Mouse (Mus musculus) myocyte (in vitro differentiated cells): ENCODE data around the gene Gja3. TPM values are rescaled to one million over a fixed set of nuclear protein-coding genes. Genes with fewer than 3 reads are reported as not detected.
"Not testable (repeated sequence)": the region's sequence is repeated elsewhere in the genome, so short reads cannot be mapped to it uniquely, and the experiment has no call there.

Source experiments
- H3K27me3 ChIP-seq: one replicate; pipeline ENCODE4 v1.6.1; 2011; ENCODE audit not compliant: control insufficient read depth, insufficient read depth, insufficient read length
- H3K36me3 ChIP-seq: one replicate; pipeline ENCODE4 v1.6.1; 2011; ENCODE audit not compliant: control insufficient read depth, insufficient read depth
- H3K4me2 ChIP-seq: one replicate; pipeline ENCODE4 v1.6.1; 2011; ENCODE audit warnings: low read depth, control low read depth
- H3K4me3 ChIP-seq: one replicate; pipeline ENCODE4 v1.5.1; 2011; ENCODE audit warnings: mild to moderate bottlenecking, control low read depth, moderate library complexity
- H3K79me2 ChIP-seq: one replicate; pipeline ENCODE4 v1.6.1; 2011; ENCODE audit not compliant: control insufficient read depth, insufficient read depth
- H3ac ChIP-seq: one replicate; pipeline ENCODE4 v1.6.1; 2011; ENCODE audit not compliant: control insufficient read depth, insufficient read length
- CEBPB ChIP-seq: IDR thresholded peaks from 2 replicates; pipeline ENCODE4 v1.6.1; 2011; ENCODE audit warnings: mild to moderate bottlenecking, moderate library complexity; ENCODE audit not compliant: poor library complexity, insufficient read depth, severe bottlenecking
- E2F4 ChIP-seq: IDR thresholded peaks from one replicate; pipeline ENCODE4 v1.6.1; 2011; ENCODE audit warnings: mild to moderate bottlenecking, control low read depth, moderate library complexity; ENCODE audit not compliant: insufficient read depth
- MAX ChIP-seq: IDR thresholded peaks from one replicate; pipeline ENCODE4 v1.6.1; 2011; ENCODE audit warnings: low read depth, mild to moderate bottlenecking, control low read depth
- MYOD1 ChIP-seq, 3 experiments: IDR thresholded peaks; one replicate each; pipeline ENCODE4 v1.6.1; 2011; ENCODE audit warnings: control low read depth in 2 of 3, low read depth in 2 of 3, mild to moderate bottlenecking in 2 of 3, moderate library complexity in 1 of 3; ENCODE audit not compliant: insufficient read length in 2 of 3, control insufficient read depth in 1 of 3
- MYOG ChIP-seq, 3 experiments: IDR thresholded peaks; one replicate each; pipeline ENCODE4 v1.6.1; 2011; ENCODE audit warnings: control low read depth in 2 of 3, low read depth in 2 of 3, mild to moderate bottlenecking in 2 of 3; ENCODE audit not compliant: insufficient read length in 2 of 3, control insufficient read depth in 1 of 3, insufficient read depth in 1 of 3
- POLR2A ChIP-seq: IDR thresholded peaks from one replicate; pipeline ENCODE4 v1.6.1; 2011; ENCODE audit warnings: low read depth, mild to moderate bottlenecking, control low read depth, moderate library complexity; ENCODE audit not compliant: insufficient read length
- POLR2AphosphoS2 ChIP-seq: IDR thresholded peaks from one replicate; pipeline ENCODE4 v1.6.1; 2011; ENCODE audit warnings: low read depth, control low read depth; ENCODE audit not compliant: insufficient read length
- REST ChIP-seq: IDR thresholded peaks from one replicate; pipeline ENCODE4 v1.6.1; 2011; ENCODE audit warnings: mild to moderate bottlenecking, control low read depth, moderate library complexity; ENCODE audit not compliant: insufficient read depth, insufficient read length
- SRF ChIP-seq: IDR thresholded peaks from one replicate; pipeline ENCODE4 v1.6.1; 2011; ENCODE audit warnings: low read depth; ENCODE audit not compliant: control insufficient read depth, insufficient read length
- TCF12 ChIP-seq: IDR thresholded peaks from one replicate; pipeline ENCODE4 v1.6.1; 2011; ENCODE audit warnings: mild to moderate bottlenecking, control low read depth; ENCODE audit not compliant: poor library complexity, insufficient read depth, severe bottlenecking
- TCF3 ChIP-seq: IDR thresholded peaks from one replicate; pipeline ENCODE4 v1.6.1; 2011; ENCODE audit warnings: low read depth, control low read depth; ENCODE audit not compliant: insufficient read length
- USF1 ChIP-seq: IDR thresholded peaks from one replicate; pipeline ENCODE4 v1.6.1; 2011; ENCODE audit warnings: low read depth, mild to moderate bottlenecking, control low read depth, moderate library complexity
- polyA plus RNA-seq: library from polyadenylated mRNA; unstranded; fragments of >200 nt; fragmentation: generic; extraction: Trizol; gene quantifications from one replicate; pipeline ENCODE4 v1.2.1, GENCODE M21; 2012; ENCODE audit warnings: missing spikeins

Gene Gja3
- polyA plus RNA-seq, 1 experiment, result 1.1 TPM

DNA sequence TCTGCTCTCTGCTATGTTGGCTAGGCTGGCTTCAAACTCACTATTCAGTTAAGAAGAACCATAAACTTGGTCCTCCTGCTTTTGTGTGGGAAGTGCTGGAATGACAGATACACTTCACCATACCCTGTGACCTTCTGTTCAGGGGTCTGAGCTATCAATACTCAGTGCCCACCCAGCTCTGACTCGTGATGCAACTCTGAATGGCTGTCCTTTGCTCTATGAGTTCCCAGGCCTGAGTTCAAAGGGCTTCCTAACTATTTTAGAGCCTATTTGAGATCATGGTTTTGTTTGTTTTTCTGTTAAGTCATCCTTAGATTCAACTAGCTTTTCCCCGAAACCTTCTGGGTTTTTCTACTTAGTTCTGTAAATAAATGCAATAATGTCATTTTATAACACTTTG is 32.1 kb upstream of the Gja3 start:
- no peaks in the 10 kb centered on the region for H3K79me2 ChIP-seq
- no peak overlapping the region for H3ac ChIP-seq
- H3K27me3 ChIP-seq, result peaks cover 19% of the 10 kb centered on the region
- no peaks in the 10 kb centered on the region for H3K36me3 ChIP-seq
- no peak overlapping the region for H3K4me2 ChIP-seq
- TF ChIP-seq POLR2A (no peak), MAX (no peak), SRF (no peak), CEBPB (no peak), USF1 (no peak), E2F4 (no peak), REST (no peak), MYOD1 (IDR thresholded peaks at IDR 0.05; ENCODE audit: control insufficient read depth in 1 of 3, insufficient read length in 2 of 3, low read depth in 2 of 3) (no peak), TCF12 (no peak), MYOG (IDR thresholded peaks at IDR 0.05; ENCODE audit: control insufficient read depth in 1 of 3, insufficient read depth in 1 of 3, insufficient read length in 2 of 3, low read depth in 2 of 3) (no peak), TCF3 (no peak), POLR2AphosphoS2 (no peak)
- H3K4me3 ChIP-seq, result no peak overlapping the region

DNA sequence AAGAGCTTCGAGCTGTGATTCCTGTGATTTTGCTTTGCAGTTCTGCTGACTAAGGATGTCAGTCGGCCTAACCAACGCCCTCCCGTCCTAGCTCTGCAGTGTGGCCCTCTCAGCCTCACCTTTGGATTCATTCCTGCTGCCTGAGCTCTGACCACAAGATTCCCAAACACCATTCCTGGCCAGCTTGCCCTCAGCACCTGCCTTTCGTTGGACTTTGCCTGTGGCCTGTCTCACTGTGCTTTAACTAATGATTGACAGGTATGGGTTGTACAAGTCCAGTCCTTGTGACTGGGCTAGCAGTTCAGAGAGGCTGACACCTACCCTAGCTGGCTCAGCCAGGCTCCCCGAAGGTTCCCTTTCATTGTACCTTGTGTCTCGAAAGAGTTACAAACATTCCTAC is 31.2 kb upstream of the Gja3 start:
- no peak overlapping the region for H3K4me3 ChIP-seq
- H3ac ChIP-seq, result no peak overlapping the region
- H3K4me2 ChIP-seq, result no peak overlapping the region
- H3K79me2 ChIP-seq, result no peaks in the 10 kb centered on the region
- H3K27me3 ChIP-seq, result peaks cover 15% of the 10 kb centered on the region
- H3K36me3 ChIP-seq, result no peaks in the 10 kb centered on the region
- TF ChIP-seq MYOG (IDR thresholded peaks at IDR 0.05; ENCODE audit: control insufficient read depth in 1 of 3, insufficient read depth in 1 of 3, insufficient read length in 2 of 3, low read depth in 2 of 3) (no peak), USF1 (no peak), POLR2A (no peak), REST (no peak), MAX (no peak), SRF (no peak), POLR2AphosphoS2 (no peak), TCF3 (no peak), TCF12 (no peak), E2F4 (no peak), MYOD1 (IDR thresholded peaks at IDR 0.05; ENCODE audit: control insufficient read depth in 1 of 3, insufficient read length in 2 of 3, low read depth in 2 of 3) (no peak), CEBPB (no peak)

DNA sequence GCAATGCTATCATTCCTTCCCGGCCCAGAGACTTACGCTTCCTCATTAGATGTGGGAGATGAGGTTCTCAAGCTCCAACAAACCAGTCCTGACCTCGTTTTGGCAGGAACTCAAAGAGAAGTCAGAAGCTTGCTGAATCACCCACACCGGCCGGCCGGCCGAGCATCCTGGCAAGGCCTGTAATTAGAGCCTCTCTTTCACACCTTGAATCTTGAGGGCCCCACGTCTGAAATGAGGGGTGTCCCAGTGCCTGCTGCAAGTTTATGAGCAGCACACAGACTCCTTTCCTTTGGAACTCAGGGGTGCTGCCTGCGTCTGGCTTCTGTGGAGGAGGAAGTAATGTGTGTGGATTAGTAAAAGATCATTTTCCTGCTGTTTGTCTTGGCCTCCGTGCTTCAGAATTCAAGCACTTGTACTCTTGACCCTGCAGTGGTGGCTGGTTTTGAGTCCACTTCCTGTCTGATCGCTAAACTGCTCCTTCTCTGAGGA is 26.3 kb upstream of the Gja3 start:
- H3K36me3 ChIP-seq, result no peaks in the 10 kb centered on the region
- no peak overlapping the region for H3K4me2 ChIP-seq
- H3K79me2 ChIP-seq, result no peaks in the 10 kb centered on the region
- H3K27me3 ChIP-seq, result no peaks in the 10 kb centered on the region
- no peak overlapping the region for H3K4me3 ChIP-seq
- H3ac ChIP-seq, result no peak overlapping the region
- TF ChIP-seq SRF (no peak), MYOG (IDR thresholded peaks at IDR 0.05; ENCODE audit: control insufficient read depth in 1 of 3, insufficient read depth in 1 of 3, insufficient read length in 2 of 3, low read depth in 2 of 3) (no peak), REST (no peak), MYOD1 (IDR thresholded peaks at IDR 0.05; ENCODE audit: control insufficient read depth in 1 of 3, insufficient read length in 2 of 3, low read depth in 2 of 3) (no peak)

DNA sequence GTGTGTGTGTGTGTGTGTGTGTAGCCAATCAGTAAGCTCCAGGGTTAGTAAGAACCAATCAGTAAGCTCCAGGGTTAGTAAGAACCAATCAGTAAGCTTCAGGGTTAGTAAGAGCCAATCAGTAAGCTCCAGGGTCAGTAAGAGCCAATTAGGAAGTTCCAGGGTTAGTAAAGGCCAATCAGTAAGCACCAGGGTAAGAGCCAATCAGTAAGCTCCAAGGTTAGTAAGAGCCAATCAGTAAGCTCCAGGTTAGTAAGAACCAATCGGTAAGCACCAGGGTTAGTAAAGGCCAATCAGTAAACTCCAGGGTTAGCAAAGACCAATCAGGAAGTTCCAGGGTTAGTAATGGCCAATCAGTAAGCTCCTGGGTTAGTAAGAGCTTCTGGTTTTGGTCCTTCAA is 25.0 kb upstream of the Gja3 start:
- Histone ChIP-seq H3K79me2 (no peaks in the 10 kb centered on the region), H3K4me3 (no peak overlapping the region), H3K36me3 (no peaks in the 10 kb centered on the region), H3ac (no peak overlapping the region), H3K27me3 (no peaks in the 10 kb centered on the region), H3K4me2 (no peak overlapping the region)
- TF ChIP-seq MYOD1 (IDR thresholded peaks at IDR 0.05; ENCODE audit: control insufficient read depth in 1 of 3, insufficient read length in 2 of 3, low read depth in 2 of 3), result no peak
- no peak for TF ChIP-seq POLR2A
- TF ChIP-seq TCF12, result no peak
- TF ChIP-seq POLR2AphosphoS2, result no peak
- TF ChIP-seq CEBPB, result no peak
- no peak for TF ChIP-seq E2F4
- TF ChIP-seq MYOG (IDR thresholded peaks at IDR 0.05; ENCODE audit: control insufficient read depth in 1 of 3, insufficient read depth in 1 of 3, insufficient read length in 2 of 3, low read depth in 2 of 3), result no peak
- TF ChIP-seq REST, result no peak
- no peak for TF ChIP-seq USF1
- TF ChIP-seq TCF3, result no peak
- TF ChIP-seq MAX, result no peak
- no peak for TF ChIP-seq SRF

DNA sequence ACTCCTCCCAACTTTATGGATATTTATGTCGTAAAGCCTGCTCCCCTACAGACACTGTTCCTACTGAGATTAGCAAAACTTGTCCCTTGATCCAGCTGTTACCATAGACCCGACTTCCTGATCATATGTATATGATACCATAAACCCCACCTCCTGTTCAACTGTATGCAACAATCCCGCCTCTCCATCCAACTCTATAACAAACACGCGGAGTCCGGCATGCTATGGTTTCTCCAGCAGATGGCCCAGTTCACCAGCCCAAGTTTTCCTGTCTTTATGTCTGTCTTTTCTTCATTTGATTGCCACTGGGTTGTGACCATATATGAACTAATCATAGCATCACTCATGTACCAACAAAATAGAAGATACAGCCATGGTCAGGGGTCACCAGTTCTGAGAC is 17.6 kb upstream of the Gja3 start:
- Histone ChIP-seq H3K79me2 (no peaks in the 10 kb centered on the region), H3K27me3 (peaks cover 16% of the 10 kb centered on the region), H3K4me3 (no peak overlapping the region), H3ac (no peak overlapping the region), H3K4me2 (no peak overlapping the region), H3K36me3 (no peaks in the 10 kb centered on the region)
- TF ChIP-seq CEBPB, result no peak
- no peak for TF ChIP-seq REST
- no peak for TF ChIP-seq SRF
- TF ChIP-seq MYOG (IDR thresholded peaks at IDR 0.05; ENCODE audit: control insufficient read depth in 1 of 3, insufficient read depth in 1 of 3, insufficient read length in 2 of 3, low read depth in 2 of 3), result no peak
- TF ChIP-seq USF1, result no peak
- no peak for TF ChIP-seq MYOD1 (IDR thresholded peaks at IDR 0.05; ENCODE audit: control insufficient read depth in 1 of 3, insufficient read length in 2 of 3, low read depth in 2 of 3)
- TF ChIP-seq TCF3, result no peak

DNA sequence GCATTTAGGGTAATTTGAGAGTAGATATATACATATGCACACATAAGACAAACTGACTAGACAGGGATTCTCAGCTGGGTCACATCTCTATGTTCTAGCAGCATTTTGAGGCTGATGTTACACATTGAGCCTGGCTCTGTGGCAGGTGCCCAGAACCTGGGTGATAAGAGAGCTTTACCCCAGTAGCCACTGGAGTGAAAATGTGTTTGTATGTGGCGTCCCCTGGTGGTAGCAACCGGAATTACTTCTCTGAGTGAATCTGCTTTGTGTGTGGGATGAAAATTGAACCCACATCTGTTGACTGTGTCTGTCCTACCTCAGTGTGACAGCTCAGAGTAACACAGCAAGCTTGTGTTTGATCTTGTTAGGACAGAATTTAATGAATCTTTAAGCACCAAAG is 12.0 kb upstream of the Gja3 start:
- H3K79me2 ChIP-seq, H3K36me3 ChIP-seq, H3ac ChIP-seq, H3K27me3 ChIP-seq, H3K4me2 ChIP-seq, H3K4me3 ChIP-seq: not testable (repeated sequence)
